Mouse (Mus musculus): Measurements from ENCODE around the gene Lgi2. TPM values are rescaled to one million over a fixed set of nuclear protein-coding genes. Genes with fewer than 3 reads are reported as not detected.

Lgi2 gene
- polyA plus RNA-seq, 1 experiment from 2014 or later: 1.3 TPM

- DNase-seq (ENCODE audit: low spot score, missing footprints) (no peak), ATAC-seq (ENCODE audit: low FRiP score) (no peak)
- H3K27ac ChIP-seq (ENCODE audit: low read depth, low read length): no peak overlapping the region
- H3K4me3 ChIP-seq (ENCODE audit: low read depth, low read length): no peak overlapping the region
- 83% methylated on average over 4 of the region's 4 CpGs for WGBS
- no peaks in the 10 kb centered on the region for H3K4me1 ChIP-seq (ENCODE audit: control insufficient read depth, insufficient read depth, low read length)
- no peaks in the 10 kb centered on the region for H3K36me3 ChIP-seq (ENCODE audit: control insufficient read depth, insufficient read depth, low read length)
- no peaks in the 10 kb centered on the region for H3K9me3 ChIP-seq (ENCODE audit: control insufficient read depth, low read length)
- H3K27me3 ChIP-seq (ENCODE audit: control insufficient read depth, insufficient read depth, low read length): no peaks in the 10 kb centered on the region
- H3K4me2 ChIP-seq: no peak overlapping the region
- no peak overlapping the region for H3K9ac ChIP-seq (ENCODE audit: low read length)
These were observed 22.4 kb upstream of the Lgi2 start for GRCm38 (mm10) chr5:52588650-52589049.

- ATAC-seq (ENCODE audit: low FRiP score) (no peak), DNase-seq (ENCODE audit: low spot score, missing footprints) (no peak)
- no peaks in the 10 kb centered on the region for H3K36me3 ChIP-seq (ENCODE audit: control insufficient read depth, insufficient read depth, low read length)
- no peak overlapping the region for H3K4me2 ChIP-seq
- H3K27me3 ChIP-seq (ENCODE audit: control insufficient read depth, insufficient read depth, low read length): no peaks in the 10 kb centered on the region
- WGBS: 84% methylated on average over 9 of the region's 9 CpGs
- H3K4me1 ChIP-seq (ENCODE audit: control insufficient read depth, insufficient read depth, low read length): no peaks in the 10 kb centered on the region
- no peak overlapping the region for H3K9ac ChIP-seq (ENCODE audit: low read length)
- H3K9me3 ChIP-seq (ENCODE audit: control insufficient read depth, low read length): no peaks in the 10 kb centered on the region
- H3K4me3 ChIP-seq (ENCODE audit: low read depth, low read length): no peak overlapping the region
- H3K27ac ChIP-seq (ENCODE audit: low read depth, low read length): no peak overlapping the region
These were observed 21.1 kb upstream of the Lgi2 start for GRCm38 (mm10) chr5:52587291-52587733.

- Histone ChIP-seq H3K9ac (ENCODE audit: low read length) (no peak overlapping the region), H3K4me3 (ENCODE audit: low read depth, low read length) (no peak overlapping the region), H3K36me3 (ENCODE audit: control insufficient read depth, insufficient read depth, low read length) (no peaks in the 10 kb centered on the region), H3K4me1 (ENCODE audit: control insufficient read depth, insufficient read depth, low read length) (no peaks in the 10 kb centered on the region), H3K4me2 (no peak overlapping the region), H3K27ac (ENCODE audit: low read depth, low read length) (no peak overlapping the region), H3K9me3 (ENCODE audit: control insufficient read depth, low read length) (peaks cover 4% of the 10 kb centered on the region; the same call in 1 of the 2 replicates), H3K27me3 (ENCODE audit: control insufficient read depth, insufficient read depth, low read length) (no peaks in the 10 kb centered on the region)
- no peak for ATAC-seq (ENCODE audit: low FRiP score)
- DNase-seq (ENCODE audit: low spot score, missing footprints): no peak
- 71% methylated on average over 1 of the region's 1 CpGs for WGBS
These were observed 6.3 kb upstream of the Lgi2 start for GRCm38 (mm10) chr5:52572572-52572971.

GRCm38 (mm10) chr5:52570746-52571145, 4.5 kb upstream of the Lgi2 start:
- WGBS: 27% methylated on average over 6 of the region's 6 CpGs
- Histone ChIP-seq H3K4me2 (no peak overlapping the region), H3K4me1 (ENCODE audit: control insufficient read depth, insufficient read depth, low read length) (no peaks in the 10 kb centered on the region; the same call in 1 of the 2 replicates)

GRCm38 (mm10) chr5:52565214-52565812, 949 bp downstream of the Lgi2 start:
- Histone ChIP-seq H3K27ac (ENCODE audit: low read depth, low read length) (no peak overlapping the region), H3K27me3 (ENCODE audit: control insufficient read depth, insufficient read depth, low read length) (peaks cover 2% of the 10 kb centered on the region; the same call in 1 of the 2 replicates)
- WGBS: 4% methylated on average over 17 of the region's 17 CpGs

More at GRCm38 (mm10) chr5:52570746-52571145, 4.5 kb upstream of the Lgi2 start:
- no peak overlapping the region for H3K9ac ChIP-seq (ENCODE audit: low read length)
- no peak overlapping the region for H3K4me3 ChIP-seq (ENCODE audit: low read depth, low read length)
- H3K27ac ChIP-seq (ENCODE audit: low read depth, low read length): no peak overlapping the region
- H3K36me3 ChIP-seq (ENCODE audit: control insufficient read depth, insufficient read depth, low read length): no peaks in the 10 kb centered on the region
- no peak for ATAC-seq (ENCODE audit: low FRiP score)
- no peak for DNase-seq (ENCODE audit: low spot score, missing footprints)
- H3K9me3 ChIP-seq (ENCODE audit: control insufficient read depth, low read length): peaks cover 4% of the 10 kb centered on the region; the same call in 1 of the 2 replicates
- no peaks in the 10 kb centered on the region for H3K27me3 ChIP-seq (ENCODE audit: control insufficient read depth, insufficient read depth, low read length)

GRCm38 (mm10) chr5:52564351-52564750, 1.9 kb downstream of the Lgi2 start:
- no peaks in the 10 kb centered on the region; the same call in 1 of the 2 replicates for H3K9me3 ChIP-seq (ENCODE audit: control insufficient read depth, low read length)
- no peaks in the 10 kb centered on the region for H3K36me3 ChIP-seq (ENCODE audit: control insufficient read depth, insufficient read depth, low read length)
- H3K27ac ChIP-seq (ENCODE audit: low read depth, low read length): no peak overlapping the region
- WGBS: 41% methylated on average over 3 of the region's 3 CpGs
- DNase-seq (ENCODE audit: low spot score, missing footprints) (no peak), ATAC-seq (ENCODE audit: low FRiP score) (no peak)
- H3K4me2 ChIP-seq: no peak overlapping the region
- peaks cover 2% of the 10 kb centered on the region; the same call in 1 of the 2 replicates for H3K27me3 ChIP-seq (ENCODE audit: control insufficient read depth, insufficient read depth, low read length)
- peaks cover 3% of the 10 kb centered on the region for H3K4me1 ChIP-seq (ENCODE audit: control insufficient read depth, insufficient read depth, low read length)
- H3K9ac ChIP-seq (ENCODE audit: low read length): no peak overlapping the region
- H3K4me3 ChIP-seq (ENCODE audit: low read depth, low read length): no peak overlapping the region

More at GRCm38 (mm10) chr5:52565214-52565812, 949 bp downstream of the Lgi2 start:
- H3K4me1 ChIP-seq (ENCODE audit: control insufficient read depth, insufficient read depth, low read length): peaks cover 3% of the 10 kb centered on the region
- H3K36me3 ChIP-seq (ENCODE audit: control insufficient read depth, insufficient read depth, low read length): no peaks in the 10 kb centered on the region
- peak overlapping the region; percentile 60 for H3K4me3 ChIP-seq (ENCODE audit: low read depth, low read length)
- DNase-seq (ENCODE audit: low spot score, missing footprints) (peak; percentile 88), ATAC-seq (ENCODE audit: low FRiP score) (peak; percentile 58)
- peak overlapping the region; percentile 69 for H3K9ac ChIP-seq (ENCODE audit: low read length)
- H3K4me2 ChIP-seq: peak overlapping the region; percentile 99
- no peaks in the 10 kb centered on the region; the same call in 1 of the 2 replicates for H3K9me3 ChIP-seq (ENCODE audit: control insufficient read depth, low read length)

- Histone ChIP-seq H3K36me3 (ENCODE audit: control insufficient read depth, insufficient read depth, low read length) (no peaks in the 10 kb centered on the region), H3K9me3 (ENCODE audit: control insufficient read depth, low read length) (no peaks in the 10 kb centered on the region), H3K4me3 (ENCODE audit: low read depth, low read length) (no peak overlapping the region), H3K9ac (ENCODE audit: low read length) (no peak overlapping the region), H3K27me3 (ENCODE audit: control insufficient read depth, insufficient read depth, low read length) (no peaks in the 10 kb centered on the region; the same call in 1 of the 2 replicates), H3K4me1 (ENCODE audit: control insufficient read depth, insufficient read depth, low read length) (peaks cover under 1% of the 10 kb centered on the region; the same call in 1 of the 2 replicates), H3K4me2 (no peak overlapping the region), H3K27ac (ENCODE audit: low read depth, low read length) (no peak overlapping the region)
- ATAC-seq (ENCODE audit: low FRiP score) (no peak), DNase-seq (ENCODE audit: low spot score, missing footprints) (no peak)
- 87% methylated on average over 8 of the region's 8 CpGs for WGBS
These were observed 6.0 kb downstream of the Lgi2 start for GRCm38 (mm10) chr5:52560240-52560639.

- H3K4me3 ChIP-seq (ENCODE audit: low read depth, low read length): no peak overlapping the region
- no peaks in the 10 kb centered on the region for H3K36me3 ChIP-seq (ENCODE audit: control insufficient read depth, insufficient read depth, low read length)
- ATAC-seq (ENCODE audit: low FRiP score): no peak
- DNase-seq (ENCODE audit: low spot score, missing footprints): no peak
- H3K9ac ChIP-seq (ENCODE audit: low read length): no peak overlapping the region
- H3K4me2 ChIP-seq: no peak overlapping the region
- H3K4me1 ChIP-seq (ENCODE audit: control insufficient read depth, insufficient read depth, low read length): no peaks in the 10 kb centered on the region
- H3K27ac ChIP-seq (ENCODE audit: low read depth, low read length): no peak overlapping the region
- H3K9me3 ChIP-seq (ENCODE audit: control insufficient read depth, low read length): no peaks in the 10 kb centered on the region
- no peaks in the 10 kb centered on the region for H3K27me3 ChIP-seq (ENCODE audit: control insufficient read depth, insufficient read depth, low read length)
- 72% methylated on average over 7 of the region's 7 CpGs for WGBS
These were observed 10.7 kb downstream of the Lgi2 start for GRCm38 (mm10) chr5:52555526-52555925.

- ATAC-seq (ENCODE audit: low FRiP score): peak; percentile 12; the same call in 1 of the 2 replicates
- Histone ChIP-seq H3K9me3 (ENCODE audit: control insufficient read depth, low read length) (no peaks in the 10 kb centered on the region), H3K27me3 (ENCODE audit: control insufficient read depth, insufficient read depth, low read length) (no peaks in the 10 kb centered on the region), H3K36me3 (ENCODE audit: control insufficient read depth, insufficient read depth, low read length) (no peaks in the 10 kb centered on the region), H3K9ac (ENCODE audit: low read length) (no peak overlapping the region), H3K4me2 (no peak overlapping the region), H3K4me1 (ENCODE audit: control insufficient read depth, insufficient read depth, low read length) (no peaks in the 10 kb centered on the region), H3K4me3 (ENCODE audit: low read depth, low read length) (no peak overlapping the region), H3K27ac (ENCODE audit: low read depth, low read length) (no peak overlapping the region)
- no peak for DNase-seq (ENCODE audit: low spot score, missing footprints)
- WGBS: 87% methylated on average over 3 of the region's 3 CpGs
These were observed 15.0 kb downstream of the Lgi2 start for GRCm38 (mm10) chr5:52551318-52551632.

Measured in midbrain, embryonic 11.5 days (tissue).